Mouse (Mus musculus) liver, adult 2 months (tissue): Measurements from ENCODE around the gene Kdsr. TPM values are rescaled to one million over a fixed set of nuclear protein-coding genes. Genes with fewer than 3 reads are reported as not detected.

Experiments
- DNase-seq: peaks from one replicate; pipeline ENCODE4 v3.0.0-alpha.2; 2011; ENCODE audit warnings: low read depth, low spot score; ENCODE audit errors: extremely low read depth
- H3K27ac ChIP-seq: fragments of 200-500 bp; replicated peaks from 2 replicates; pipeline ENCODE4 v1.5.1; 2012; ENCODE audit warnings: low read depth, mild to moderate bottlenecking, control low read depth, inconsistent platforms, low read length; ENCODE audit not compliant: insufficient read depth
- H3K27me3 ChIP-seq: fragments of 200-500 bp; 2 replicates; pipeline ENCODE4 v1.6.1; 2012; ENCODE audit warnings: mild to moderate bottlenecking, moderate library complexity, low read length, inconsistent platforms; ENCODE audit not compliant: control insufficient read depth, insufficient read depth
- H3K36me3 ChIP-seq: fragments of 200-500 bp; 2 replicates; pipeline ENCODE4 v1.6.1; 2012; ENCODE audit warnings: low read length, inconsistent platforms; ENCODE audit not compliant: control insufficient read depth, insufficient read depth
- H3K4me1 ChIP-seq: fragments of 200-500 bp; 2 replicates; pipeline ENCODE4 v1.6.1; 2011; ENCODE audit warnings: low read length; ENCODE audit not compliant: control insufficient read depth, insufficient read depth
- H3K4me3 ChIP-seq: fragments of 200-500 bp; 2 replicates; pipeline ENCODE4 v1.5.1; 2011; ENCODE audit warnings: low read depth, mild to moderate bottlenecking, control low read depth, low read length, moderate library complexity; ENCODE audit not compliant: insufficient read depth
- H3K79me2 ChIP-seq: fragments of 200-500 bp; 2 replicates; pipeline ENCODE4 v1.6.1; 2012; ENCODE audit warnings: inconsistent platforms, mild to moderate bottlenecking, low read length, moderate library complexity; ENCODE audit not compliant: control insufficient read depth, insufficient read depth
- H3K9ac ChIP-seq: fragments of 200-500 bp; 2 replicates; pipeline ENCODE4 v1.6.1; 2012; ENCODE audit warnings: low read depth, mild to moderate bottlenecking, control low read depth, inconsistent platforms, low read length
- CTCF ChIP-seq: fragments of 200-500 bp; IDR thresholded peaks from 2 replicates; pipeline ENCODE4 v1.5.1; 2011; ENCODE audit warnings: low read depth, low read length, control low read depth
- POLR2A ChIP-seq: fragments of 200-500 bp; IDR thresholded peaks from 2 replicates; pipeline ENCODE4 v1.6.1; 2011; ENCODE audit warnings: low read length, control low read depth; ENCODE audit not compliant: insufficient read depth; ENCODE audit errors: extremely low read depth
- WGBS: fragments of 180-500 bp; shearing (Covaris S2); methylation state at CpG from one replicate; pipeline ENCODE4 v1.1.7; 2018; 5-methylcytosine and 5-hydroxymethylcytosine counted together
- polyA plus RNA-seq: library from polyadenylated mRNA; depleted of rRNA; stranded (reverse); fragments of >200 nt; gene quantifications from 2 replicates; pipeline ENCODE4 v1.2.3, GENCODE M21; 2012
- total RNA-seq: library from RNA; depleted of rRNA; stranded (reverse); fragments of >200 nt; gene quantifications from 2 replicates; pipeline ENCODE4 v1.2.3, GENCODE M21; 2014

Gene Kdsr
- total and polyA plus RNA-seq, 2 experiments: 10.4 to 10.5 TPM

GRCm38 (mm10) chr1:106700520-106701114, 58.9 kb downstream of the Kdsr start:
- Histone ChIP-seq H3K79me2 (no peaks in the 10 kb centered on the region), H3K9ac (no peak overlapping the region), H3K27ac (no peak overlapping the region), H3K27me3 (no peaks in the 10 kb centered on the region), H3K4me3 (no peak overlapping the region), H3K36me3 (no peaks in the 10 kb centered on the region), H3K4me1 (no peaks in the 10 kb centered on the region)
- WGBS: 93% methylated on average over 9 of the region's 9 CpGs
- no peak for TF ChIP-seq CTCF
- no peak for TF ChIP-seq POLR2A
- DNase-seq: no peak

GRCm38 (mm10) chr1:106696472-106696871, 63.1 kb downstream of the Kdsr start:
- no peak overlapping the region for H3K4me3 ChIP-seq
- no peak overlapping the region for H3K27ac ChIP-seq
- 97% methylated on average over 5 of the region's 5 CpGs for WGBS
- H3K79me2 ChIP-seq: no peaks in the 10 kb centered on the region
- no peak overlapping the region for H3K9ac ChIP-seq
- no peaks in the 10 kb centered on the region for H3K4me1 ChIP-seq
- TF ChIP-seq CTCF (no peak), POLR2A (no peak)
- no peaks in the 10 kb centered on the region for H3K27me3 ChIP-seq
- no peak for DNase-seq
- H3K36me3 ChIP-seq: no peaks in the 10 kb centered on the region

GRCm38 (mm10) chr1:106695649-106696048, 63.9 kb downstream of the Kdsr start:
- WGBS: 85% methylated on average over 4 of the region's 4 CpGs
- Histone ChIP-seq H3K9ac (no peak overlapping the region), H3K4me1 (no peaks in the 10 kb centered on the region), H3K27ac (no peak overlapping the region), H3K79me2 (no peaks in the 10 kb centered on the region), H3K36me3 (no peaks in the 10 kb centered on the region), H3K4me3 (no peak overlapping the region), H3K27me3 (no peaks in the 10 kb centered on the region)
- DNase-seq: no peak
- TF ChIP-seq POLR2A (no peak), CTCF (no peak)

GRCm38 (mm10) chr1:106694316-106694715, 65.2 kb downstream of the Kdsr start:
- WGBS: 78% methylated on average over 6 of the region's 6 CpGs
- Histone ChIP-seq H3K27me3 (no peaks in the 10 kb centered on the region), H3K4me1 (no peaks in the 10 kb centered on the region), H3K9ac (no peak overlapping the region), H3K36me3 (no peaks in the 10 kb centered on the region), H3K4me3 (no peak overlapping the region), H3K79me2 (no peaks in the 10 kb centered on the region), H3K27ac (no peak overlapping the region)
- DNase-seq: no peak
- no peak for TF ChIP-seq CTCF
- TF ChIP-seq POLR2A: no peak

- Histone ChIP-seq H3K27ac (no peak overlapping the region), H3K79me2 (no peaks in the 10 kb centered on the region), H3K4me1 (no peaks in the 10 kb centered on the region; the same call in 1 of the 2 replicates), H3K4me3 (no peak overlapping the region), H3K27me3 (no peaks in the 10 kb centered on the region), H3K9ac (no peak overlapping the region), H3K36me3 (no peaks in the 10 kb centered on the region)
- no peak for TF ChIP-seq CTCF
- TF ChIP-seq POLR2A: no peak
- DNase-seq: no peak
Measured at GRCm38 (mm10) chr1:106692599-106692998, 66.9 kb downstream of the Kdsr start.

- WGBS: 73% methylated on average over 6 of the region's 6 CpGs
Measured at GRCm38 (mm10) chr1:106690887-106691286, 68.6 kb downstream of the Kdsr start.

More at GRCm38 (mm10) chr1:106690887-106691286, 68.6 kb downstream of the Kdsr start:
- no peak overlapping the region for H3K4me3 ChIP-seq
- TF ChIP-seq CTCF: no peak
- TF ChIP-seq POLR2A: no peak
- H3K27me3 ChIP-seq: no peaks in the 10 kb centered on the region
- no peaks in the 10 kb centered on the region for H3K79me2 ChIP-seq
- no peak overlapping the region for H3K9ac ChIP-seq
- no peaks in the 10 kb centered on the region; the same call in 1 of the 2 replicates for H3K4me1 ChIP-seq
- no peak for DNase-seq
- no peaks in the 10 kb centered on the region for H3K36me3 ChIP-seq
- no peak overlapping the region for H3K27ac ChIP-seq
